10 mouse cellular contexts compared by ENCODE assay signal in the genomic region with DNA sequence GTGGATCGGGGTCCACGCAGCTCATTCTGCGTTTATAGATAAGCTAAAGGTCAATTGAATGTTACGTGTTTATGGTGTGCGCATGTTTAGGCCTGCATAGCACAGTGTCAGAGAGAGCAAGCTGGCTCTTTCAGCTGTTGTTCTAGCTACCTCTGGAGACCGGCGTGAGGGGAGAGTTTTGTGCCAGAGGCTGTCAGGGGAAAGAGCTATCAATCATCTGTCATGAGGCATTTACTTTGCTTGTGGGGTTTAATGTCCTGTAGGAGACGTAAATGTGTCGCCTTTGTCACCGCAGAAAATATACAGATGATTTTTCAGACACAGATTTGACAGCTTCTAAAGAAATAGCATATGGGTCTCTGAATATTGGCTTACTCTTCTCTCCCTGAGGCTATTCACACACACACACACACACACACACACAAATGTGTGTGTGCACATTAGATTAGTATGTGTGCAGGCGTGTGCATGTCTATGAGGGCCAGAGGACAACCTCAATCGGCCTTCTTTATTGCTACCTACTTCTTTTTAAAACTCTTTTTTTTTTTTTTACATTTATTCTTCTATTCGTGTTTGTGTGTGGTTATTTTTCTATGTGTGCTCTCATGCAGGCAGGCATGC.
DNase-seq lines count a peak whose midpoint lies in the region; ATAC-seq lines count a peak whose summit lies in the region.
"Had no signal": no experiment of that assay in that cellular context is flagged by ENCODE, and none has a peak within 500 bp of the region (broad histone marks: within the 10 kb centered on the region; RNA-seq: fewer than 3 reads in every experiment).

No protein-coding gene starts in this region.

- peak overlapping the region; percentile 27; the same call in 1 of the 2 replicates for H3K27ac ChIP-seq in forebrain, embryonic 12.5 days
- H3K27ac ChIP-seq in intestine, embryonic 16.5 days (ENCODE audit: low read length), result no peak overlapping the region
- H3K27ac ChIP-seq: heart, embryonic 10.5 days; layer of hippocampus, adult 2 months; liver, embryonic 12.5 days had no signal

- no peak overlapping the region for H3K4me2 ChIP-seq in forebrain, embryonic 12.5 days
- H3K4me2 ChIP-seq in intestine, embryonic 16.5 days (ENCODE audit: low read depth, low read length), result no peak overlapping the region
- H3K4me2 ChIP-seq: liver, embryonic 12.5 days had no signal

- 58% methylated on average over 13 of the region's 13 CpGs for WGBS in forebrain, embryonic 12.5 days
- WGBS in intestine, embryonic 16.5 days, result 46% methylated on average over 13 of the region's 13 CpGs

- H3K4me1 ChIP-seq in forebrain, embryonic 12.5 days, result peaks cover 17% of the 10 kb centered on the region
- no peaks in the 10 kb centered on the region for H3K4me1 ChIP-seq in intestine, embryonic 16.5 days (ENCODE audit: control insufficient read depth, insufficient read depth, low read length)
- H3K4me1 ChIP-seq: heart, embryonic 10.5 days; liver, embryonic 12.5 days had no signal

- peak; percentile 41 for DNase-seq in adipocyte (ENCODE audit: low spot score)
- DNase-seq in neural tube, embryonic 10.5 days (ENCODE audit: extremely low spot score, low spot score), result peak; percentile 26
- DNase-seq in spleen, postnatal 10 days (ENCODE audit: low spot score in 2 of 2), result no peak
- no peak for DNase-seq in cerebellum, adult 8-10 months

- 0 out of 2 replicates have a peak, but pooled peaks have one; percentile 51 for ATAC-seq in forebrain, embryonic 12.5 days (ENCODE audit: low FRiP score)
- ATAC-seq in intestine, embryonic 16.5 days, result 0 out of 2 replicates have a peak, but pooled peaks have one; percentile 55
- no peak for ATAC-seq in frontal cortex, adult (ENCODE audit: low TSS enrichment)
- ATAC-seq: liver, embryonic 12.5 days had no signal

- H3K4me3 ChIP-seq in forebrain, embryonic 12.5 days (replicated peaks), result no peak overlapping the region
- no peak overlapping the region for H3K4me3 ChIP-seq in intestine, embryonic 16.5 days (ENCODE audit: low read length)
- H3K4me3 ChIP-seq: heart, embryonic 10.5 days; layer of hippocampus, adult 2 months; liver, embryonic 12.5 days had no signal

- H3K27me3 ChIP-seq in forebrain, embryonic 12.5 days, result no peaks in the 10 kb centered on the region
- no peaks in the 10 kb centered on the region for H3K27me3 ChIP-seq in intestine, embryonic 16.5 days (replicated peaks; ENCODE audit: control insufficient read depth, insufficient read depth, low read length)
- H3K27me3 ChIP-seq: liver, embryonic 12.5 days had no signal

- no peaks in the 10 kb centered on the region for H3K36me3 ChIP-seq in forebrain, embryonic 12.5 days (replicated peaks)
- H3K36me3 ChIP-seq in intestine, embryonic 16.5 days (ENCODE audit: control insufficient read depth, insufficient read depth, low read length), result no peaks in the 10 kb centered on the region
- H3K36me3 ChIP-seq: heart, embryonic 10.5 days; liver, embryonic 12.5 days had no signal

- no peak overlapping the region for H3K9ac ChIP-seq in forebrain, embryonic 12.5 days
- H3K9ac ChIP-seq in intestine, embryonic 16.5 days (ENCODE audit: low read depth, low read length), result no peak overlapping the region
- H3K9ac ChIP-seq: liver, embryonic 12.5 days had no signal

- no peaks in the 10 kb centered on the region for H3K9me3 ChIP-seq in forebrain, embryonic 12.5 days
- H3K9me3 ChIP-seq in intestine, embryonic 16.5 days (ENCODE audit: control insufficient read depth, low read length), result no peaks in the 10 kb centered on the region
- H3K9me3 ChIP-seq: heart, embryonic 10.5 days; liver, embryonic 12.5 days had no signal

Comparison
In these comparisons a context has a peak if more than half of its experiments do, and no peak if none do; other contexts are left out.
1. DNase-seq: peak in adipocyte (single experiment) and neural tube, embryonic 10.5 days (single experiment); none in spleen, postnatal 10 days (0 of 2) and cerebellum, adult 8-10 months (single experiment).